Mouse (Mus musculus): ENCODE measurements around the gene Fggy. TPM values are rescaled to one million over a fixed set of nuclear protein-coding genes. Genes with fewer than 3 reads are reported as not detected.

The Fggy gene
- polyA plus RNA-seq, 1 experiment from 2014 or later = 9.2 TPM

DNA sequence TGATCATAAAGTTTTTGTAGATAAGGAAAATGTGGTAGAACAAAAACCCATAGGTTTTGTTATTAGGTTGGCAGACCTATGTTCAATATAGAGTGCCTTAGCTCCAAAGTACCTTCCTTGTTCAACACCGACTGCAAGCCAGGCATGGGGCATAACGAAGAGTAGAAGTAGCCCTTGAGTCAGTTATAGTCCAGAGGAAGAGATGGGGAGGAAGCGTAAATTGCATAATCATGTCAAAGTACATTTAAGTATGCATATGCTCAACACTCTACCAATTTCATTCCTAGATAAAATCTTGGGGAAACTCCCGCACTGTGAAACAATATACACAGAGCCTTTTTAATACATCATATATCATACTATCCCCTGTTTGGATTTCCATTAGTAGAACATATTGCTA, 221.2 kb downstream of the Fggy start:
- DNase-seq (ENCODE audit: low spot score) = no peak
- no peaks in the 10 kb centered on the region for H3K36me3 ChIP-seq (replicated peaks; ENCODE audit: control insufficient read depth, insufficient read depth, low read depth, low read length)
- no peak overlapping the region for H3K9ac ChIP-seq (replicated peaks; ENCODE audit: low read length)
- no peak overlapping the region for H3K27ac ChIP-seq (replicated peaks; ENCODE audit: low read depth, low read length)
- ATAC-seq (replicated peaks; ENCODE audit: insufficient number of reproducible peaks, low FRiP score, low TSS enrichment, low read depth) = no peak
- no peaks in the 10 kb centered on the region for H3K9me3 ChIP-seq (replicated peaks; ENCODE audit: control insufficient read depth, low read length)
- no peak overlapping the region for H3K4me3 ChIP-seq (ENCODE audit: low read depth, low read length)
- H3K4me2 ChIP-seq (ENCODE audit: low read depth, low read length) = no peak overlapping the region
- no peaks in the 10 kb centered on the region for H3K27me3 ChIP-seq (ENCODE audit: control insufficient read depth, insufficient read depth, low read length)
- 95% methylated on average over 4 of the region's 4 CpGs for WGBS
- no peaks in the 10 kb centered on the region for H3K4me1 ChIP-seq (ENCODE audit: control insufficient read depth, insufficient read depth, low read length)

DNA sequence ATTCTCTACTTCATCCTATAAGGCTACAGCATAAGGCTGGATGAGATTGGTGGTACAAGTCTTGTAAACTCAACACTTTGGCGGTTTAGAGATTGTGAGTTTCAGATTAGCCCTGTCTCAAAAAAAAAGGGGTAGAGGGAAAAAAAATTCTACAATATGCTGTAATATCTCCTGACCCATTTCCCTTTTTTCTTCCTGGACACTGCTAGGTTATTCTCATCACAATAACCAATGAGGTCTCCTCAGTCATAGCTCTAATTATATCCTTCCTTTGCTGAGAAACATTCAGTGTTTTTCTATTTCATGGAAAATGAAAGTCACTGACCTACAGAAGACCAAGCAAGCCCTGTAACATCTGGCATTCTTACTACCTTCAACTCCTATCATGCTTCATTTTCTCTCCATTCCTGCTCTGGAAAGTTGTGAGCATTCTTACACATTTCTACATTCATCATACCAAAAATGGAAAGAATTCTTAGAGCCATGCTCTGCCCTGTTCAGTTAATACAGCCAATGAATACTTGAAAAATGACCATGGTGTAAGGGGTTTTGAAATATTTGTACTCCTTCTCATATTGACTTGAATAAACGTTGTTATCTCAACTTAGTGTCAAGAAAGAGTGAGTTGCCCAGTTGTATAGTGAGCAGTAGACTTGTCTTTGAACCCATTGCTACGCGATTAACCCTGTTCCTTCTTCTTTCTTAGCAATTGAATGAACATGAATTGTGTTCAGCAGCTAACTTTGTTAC, 227.0 kb downstream of the Fggy start:
- ATAC-seq (replicated peaks; ENCODE audit: insufficient number of reproducible peaks, low FRiP score, low TSS enrichment, low read depth) = no peak
- H3K9me3 ChIP-seq (replicated peaks; ENCODE audit: control insufficient read depth, low read length) = no peaks in the 10 kb centered on the region
- no peak overlapping the region for H3K9ac ChIP-seq (replicated peaks; ENCODE audit: low read length)
- H3K4me3 ChIP-seq (ENCODE audit: low read depth, low read length) = no peak overlapping the region
- H3K4me2 ChIP-seq (ENCODE audit: low read depth, low read length) = no peak overlapping the region
- H3K4me1 ChIP-seq (ENCODE audit: control insufficient read depth, insufficient read depth, low read length) = no peaks in the 10 kb centered on the region
- H3K36me3 ChIP-seq (replicated peaks; ENCODE audit: control insufficient read depth, insufficient read depth, low read depth, low read length) = no peaks in the 10 kb centered on the region
- no peak for DNase-seq (ENCODE audit: low spot score)
- H3K27me3 ChIP-seq (ENCODE audit: control insufficient read depth, insufficient read depth, low read length) = no peaks in the 10 kb centered on the region
- no peak overlapping the region for H3K27ac ChIP-seq (replicated peaks; ENCODE audit: low read depth, low read length)
- 92% methylated on average over 4 of the region's 4 CpGs for WGBS

DNA sequence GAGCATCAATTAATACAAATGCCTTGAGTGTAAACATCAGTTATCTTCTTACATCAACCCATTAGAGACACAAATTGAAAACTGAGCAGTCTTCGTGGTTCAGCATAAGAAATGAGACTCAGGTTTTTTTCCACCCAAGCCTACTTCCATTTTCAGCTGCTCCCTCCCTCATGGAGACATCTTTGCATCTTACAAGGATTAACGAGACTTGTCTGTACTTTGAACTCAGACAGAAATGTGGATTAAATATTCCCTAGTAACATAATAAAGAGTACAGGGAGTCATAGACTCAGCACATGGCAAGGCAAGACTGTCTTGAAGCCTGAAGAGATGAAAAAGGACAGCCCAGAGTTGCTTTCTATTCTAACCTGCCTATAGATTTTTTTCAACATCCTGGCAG, 230.3 kb downstream of the Fggy start:
- Histone ChIP-seq H3K9me3 (replicated peaks; ENCODE audit: control insufficient read depth, low read length) (no peaks in the 10 kb centered on the region), H3K27me3 (ENCODE audit: control insufficient read depth, insufficient read depth, low read length) (no peaks in the 10 kb centered on the region), H3K4me2 (ENCODE audit: low read depth, low read length) (no peak overlapping the region), H3K9ac (replicated peaks; ENCODE audit: low read length) (no peak overlapping the region), H3K27ac (replicated peaks; ENCODE audit: low read depth, low read length) (no peak overlapping the region), H3K4me3 (ENCODE audit: low read depth, low read length) (no peak overlapping the region), H3K36me3 (replicated peaks; ENCODE audit: control insufficient read depth, insufficient read depth, low read depth, low read length) (no peaks in the 10 kb centered on the region), H3K4me1 (ENCODE audit: control insufficient read depth, insufficient read depth, low read length) (no peaks in the 10 kb centered on the region)
- WGBS = 56% methylated on average over 2 of the region's 2 CpGs
- ATAC-seq (replicated peaks; ENCODE audit: insufficient number of reproducible peaks, low FRiP score, low TSS enrichment, low read depth) (no peak), DNase-seq (ENCODE audit: low spot score) (no peak)

DNA sequence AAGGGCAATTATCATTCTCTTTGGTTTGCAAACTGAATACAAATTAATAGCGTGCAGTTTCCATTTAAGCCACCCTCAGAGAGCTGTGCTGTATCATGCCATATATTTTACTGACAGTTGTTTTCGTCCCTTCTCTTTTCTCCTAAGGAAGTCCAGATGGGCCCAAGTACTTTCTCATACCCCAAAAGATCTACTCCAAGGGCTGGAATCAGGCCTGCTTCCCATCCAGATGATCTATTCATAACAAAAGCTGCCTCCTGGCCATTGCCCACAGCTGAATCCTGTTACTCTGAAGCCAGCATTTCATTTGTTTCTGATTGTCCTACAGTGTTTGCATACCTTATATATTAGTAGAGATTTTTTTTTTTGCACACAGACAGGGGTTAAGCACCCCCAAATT, 231.6 kb downstream of the Fggy start:
- no peaks in the 10 kb centered on the region for H3K27me3 ChIP-seq (ENCODE audit: control insufficient read depth, insufficient read depth, low read length)
- no peak for ATAC-seq (replicated peaks; ENCODE audit: insufficient number of reproducible peaks, low FRiP score, low TSS enrichment, low read depth)
- H3K36me3 ChIP-seq (replicated peaks; ENCODE audit: control insufficient read depth, insufficient read depth, low read depth, low read length) = no peaks in the 10 kb centered on the region
- no peak overlapping the region for H3K9ac ChIP-seq (replicated peaks; ENCODE audit: low read length)
- DNase-seq (ENCODE audit: low spot score) = peak; percentile 54
- H3K4me3 ChIP-seq (ENCODE audit: low read depth, low read length) = no peak overlapping the region
- no peaks in the 10 kb centered on the region for H3K9me3 ChIP-seq (replicated peaks; ENCODE audit: control insufficient read depth, low read length)
- no peak overlapping the region for H3K4me2 ChIP-seq (ENCODE audit: low read depth, low read length)
- no peak overlapping the region for H3K27ac ChIP-seq (replicated peaks; ENCODE audit: low read depth, low read length)
- 55% methylated on average over 2 of the region's 2 CpGs for WGBS
- no peaks in the 10 kb centered on the region for H3K4me1 ChIP-seq (ENCODE audit: control insufficient read depth, insufficient read depth, low read length)

DNA sequence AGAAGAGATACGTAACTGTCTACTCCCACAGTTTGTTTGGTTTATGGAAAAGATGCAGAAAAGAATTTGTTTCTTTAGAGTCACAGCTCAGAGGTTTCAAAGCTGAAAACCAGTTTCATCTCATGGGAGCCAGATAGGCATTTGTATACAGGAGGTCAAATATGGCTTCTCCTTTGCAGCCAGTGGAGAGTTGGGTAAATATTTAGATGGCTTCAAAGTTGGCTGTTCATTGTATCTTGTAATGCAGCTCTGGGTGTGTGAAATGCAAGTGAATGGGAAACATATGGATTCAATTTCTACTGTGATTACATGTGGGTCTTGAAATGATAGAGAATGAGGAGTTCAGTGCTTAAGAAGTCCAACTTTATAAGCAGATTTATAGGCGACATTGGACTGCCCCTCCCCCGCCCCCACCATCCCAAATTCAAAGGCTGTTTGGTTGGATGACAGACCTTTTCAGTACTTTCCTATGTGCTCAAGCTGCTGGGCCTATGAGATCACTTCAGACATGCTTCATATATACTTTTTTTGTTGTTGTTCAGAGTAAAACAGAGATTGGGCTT, 234.7 kb downstream of the Fggy start:
- WGBS = 62% methylated on average over 3 of the region's 3 CpGs
- peak; percentile 67 for DNase-seq (ENCODE audit: low spot score)
- H3K4me1 ChIP-seq (ENCODE audit: control insufficient read depth, insufficient read depth, low read length) = peaks cover 2% of the 10 kb centered on the region; the same call in 1 of the 2 replicates
- H3K36me3 ChIP-seq (replicated peaks; ENCODE audit: control insufficient read depth, insufficient read depth, low read depth, low read length) = no peaks in the 10 kb centered on the region
- H3K9ac ChIP-seq (replicated peaks; ENCODE audit: low read length) = no peak overlapping the region
- no peak overlapping the region for H3K27ac ChIP-seq (replicated peaks; ENCODE audit: low read depth, low read length)
- H3K4me2 ChIP-seq (ENCODE audit: low read depth, low read length) = no peak overlapping the region
- ATAC-seq (replicated peaks; ENCODE audit: insufficient number of reproducible peaks, low FRiP score, low TSS enrichment, low read depth) = no peak
- H3K9me3 ChIP-seq (replicated peaks; ENCODE audit: control insufficient read depth, low read length) = no peaks in the 10 kb centered on the region
- H3K4me3 ChIP-seq (ENCODE audit: low read depth, low read length) = no peak overlapping the region
- no peaks in the 10 kb centered on the region for H3K27me3 ChIP-seq (ENCODE audit: control insufficient read depth, insufficient read depth, low read length)

DNA sequence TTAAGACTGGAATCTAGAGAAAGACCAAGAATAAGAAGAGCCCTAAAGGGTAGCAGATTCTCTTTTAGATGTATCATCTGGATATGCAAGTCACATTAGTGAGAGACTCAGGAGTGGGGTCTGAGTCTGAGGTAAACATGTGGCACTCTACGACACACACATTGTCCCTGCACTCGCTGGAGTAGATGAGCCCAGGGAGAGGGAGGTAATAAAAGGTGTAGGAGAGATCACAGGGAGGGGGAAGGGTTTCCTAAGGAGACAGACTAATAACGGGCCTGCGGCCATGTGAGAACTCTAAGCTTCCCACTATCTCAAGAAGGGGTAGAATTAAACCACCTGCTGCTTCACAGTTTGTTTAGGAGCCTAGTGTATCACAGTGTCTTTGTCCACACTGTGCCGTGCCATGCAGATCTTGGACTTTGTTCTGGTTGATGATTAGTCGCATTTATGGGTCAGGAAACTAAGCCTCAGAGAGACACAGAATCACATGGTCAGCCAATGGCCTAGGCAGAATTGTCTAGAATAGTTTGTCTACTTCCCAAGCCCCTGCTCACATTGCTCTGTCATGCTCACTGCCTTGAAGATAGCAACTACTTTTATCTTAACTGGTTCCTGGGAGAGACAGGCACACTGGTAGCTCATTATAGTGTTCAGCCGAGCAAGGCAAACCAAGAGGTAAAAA, 236.5 kb downstream of the Fggy start:
- Histone ChIP-seq H3K27ac (replicated peaks; ENCODE audit: low read depth, low read length) (no peak overlapping the region), H3K4me3 (ENCODE audit: low read depth, low read length) (no peak overlapping the region), H3K4me2 (ENCODE audit: low read depth, low read length) (no peak overlapping the region), H3K4me1 (ENCODE audit: control insufficient read depth, insufficient read depth, low read length) (peaks cover 2% of the 10 kb centered on the region; the same call in 1 of the 2 replicates), H3K36me3 (replicated peaks; ENCODE audit: control insufficient read depth, insufficient read depth, low read depth, low read length) (no peaks in the 10 kb centered on the region), H3K9ac (replicated peaks; ENCODE audit: low read length) (no peak overlapping the region), H3K9me3 (replicated peaks; ENCODE audit: control insufficient read depth, low read length) (no peaks in the 10 kb centered on the region), H3K27me3 (ENCODE audit: control insufficient read depth, insufficient read depth, low read length) (no peaks in the 10 kb centered on the region)
- 67% methylated on average over 7 of the region's 7 CpGs for WGBS
- no peak for DNase-seq (ENCODE audit: low spot score)
- ATAC-seq (replicated peaks; ENCODE audit: insufficient number of reproducible peaks, low FRiP score, low TSS enrichment, low read depth) = peak; percentile 50; the same call in 1 of the 2 replicates

DNA sequence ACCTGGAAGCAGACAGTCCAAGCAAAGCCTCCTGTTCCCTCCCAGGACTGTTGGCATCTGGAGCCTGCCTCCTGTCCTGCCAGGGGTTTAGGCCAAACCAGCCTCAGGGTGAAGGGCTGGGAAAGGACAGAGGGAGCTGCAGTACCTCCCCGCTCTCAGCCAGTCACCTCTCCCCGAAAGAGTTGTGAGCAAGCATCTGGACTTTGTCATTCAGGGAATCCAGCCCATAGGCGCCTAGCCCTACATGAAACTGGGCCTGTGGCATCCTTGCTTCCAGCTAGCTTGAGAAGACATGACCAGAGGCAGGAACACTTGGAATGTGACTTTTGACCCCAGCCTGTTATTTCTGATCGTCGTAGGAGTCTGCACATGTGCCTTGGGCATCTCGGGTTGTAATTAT, 237.3 kb downstream of the Fggy start:
- Histone ChIP-seq H3K4me3 (ENCODE audit: low read depth, low read length) (no peak overlapping the region), H3K4me2 (ENCODE audit: low read depth, low read length) (no peak overlapping the region), H3K27ac (replicated peaks; ENCODE audit: low read depth, low read length) (no peak overlapping the region), H3K9me3 (replicated peaks; ENCODE audit: control insufficient read depth, low read length) (no peaks in the 10 kb centered on the region), H3K36me3 (replicated peaks; ENCODE audit: control insufficient read depth, insufficient read depth, low read depth, low read length) (no peaks in the 10 kb centered on the region), H3K27me3 (ENCODE audit: control insufficient read depth, insufficient read depth, low read length) (no peaks in the 10 kb centered on the region), H3K9ac (replicated peaks; ENCODE audit: low read length) (no peak overlapping the region), H3K4me1 (ENCODE audit: control insufficient read depth, insufficient read depth, low read length) (peaks cover 2% of the 10 kb centered on the region; the same call in 1 of the 2 replicates)
- ATAC-seq (replicated peaks; ENCODE audit: insufficient number of reproducible peaks, low FRiP score, low TSS enrichment, low read depth) (no peak), DNase-seq (ENCODE audit: low spot score) (peak; percentile 59)
- WGBS = 18% methylated on average over 6 of the region's 6 CpGs

DNA sequence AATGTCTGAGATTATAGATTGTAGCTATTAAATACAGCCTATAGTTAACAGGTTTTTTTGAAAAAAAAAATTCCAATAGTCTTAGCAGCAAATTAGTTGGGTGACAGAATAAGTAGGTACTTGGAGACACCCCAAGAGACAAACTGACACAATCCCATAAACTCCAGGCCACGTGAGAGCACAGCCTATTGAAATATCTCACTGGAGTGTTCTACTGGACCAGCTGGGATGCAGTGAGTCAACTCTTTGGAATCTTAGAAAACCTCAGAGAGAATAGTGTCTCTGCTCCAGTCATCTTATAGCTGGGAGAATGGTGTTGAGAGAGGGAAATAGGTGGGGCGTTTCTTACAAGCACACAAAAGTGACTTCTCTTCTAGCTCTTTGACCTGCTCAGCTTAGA, 238.0 kb downstream of the Fggy start:
- Histone ChIP-seq H3K27ac (replicated peaks; ENCODE audit: low read depth, low read length) (no peak overlapping the region), H3K9ac (replicated peaks; ENCODE audit: low read length) (no peak overlapping the region), H3K36me3 (replicated peaks; ENCODE audit: control insufficient read depth, insufficient read depth, low read depth, low read length) (no peaks in the 10 kb centered on the region), H3K4me2 (ENCODE audit: low read depth, low read length) (no peak overlapping the region), H3K27me3 (ENCODE audit: control insufficient read depth, insufficient read depth, low read length) (no peaks in the 10 kb centered on the region), H3K9me3 (replicated peaks; ENCODE audit: control insufficient read depth, low read length) (no peaks in the 10 kb centered on the region), H3K4me3 (ENCODE audit: low read depth, low read length) (no peak overlapping the region), H3K4me1 (ENCODE audit: control insufficient read depth, insufficient read depth, low read length) (peaks cover 2% of the 10 kb centered on the region; the same call in 1 of the 2 replicates)
- 75% methylated on average over 2 of the region's 2 CpGs for WGBS
- ATAC-seq (replicated peaks; ENCODE audit: insufficient number of reproducible peaks, low FRiP score, low TSS enrichment, low read depth) = no peak
- no peak for DNase-seq (ENCODE audit: low spot score)

Measured in embryonic facial prominence, embryonic 11.5 days (tissue).